Mouse (Mus musculus) heart, embryonic 15.5 days (tissue): ENCODE measurements around the gene Cpsf7. TPM values are rescaled to one million over a fixed set of nuclear protein-coding genes. Genes with fewer than 3 reads are reported as not detected.

ENCODE experiments used
- ATAC-seq: fragments of 200-750 bp; cut with Nextera tagmentation; replicated peaks from 2 replicates; pipeline ENCODE4 v1.8.0; 2017; ENCODE audit warnings: low read depth, moderate TSS enrichment; ENCODE audit not compliant: insufficient number of reproducible peaks, insufficient read depth, low FRiP score
- H3K27ac ChIP-seq: fragments of 300-500 bp; sonication (generic); 2 replicates; pipeline ENCODE4 v1.5.1; 2015; ENCODE audit warnings: mild to moderate bottlenecking, inconsistent platforms
- H3K27me3 ChIP-seq: fragments of 300-500 bp; sonication (generic); 2 replicates; pipeline ENCODE4 v1.6.1; 2015; ENCODE audit warnings: inconsistent platforms
- H3K36me3 ChIP-seq: fragments of 300-500 bp; sonication (generic); 2 replicates; pipeline ENCODE4 v1.6.1; 2015; ENCODE audit warnings: mild to moderate bottlenecking, inconsistent platforms
- H3K4me1 ChIP-seq: fragments of 300-500 bp; sonication (generic); replicated peaks from 2 replicates; pipeline ENCODE4 v1.6.1; 2015; ENCODE audit warnings: inconsistent platforms
- H3K4me2 ChIP-seq: fragments of 300-500 bp; sonication (generic); 2 replicates; pipeline ENCODE4 v1.6.1; 2015; ENCODE audit warnings: inconsistent platforms, mild to moderate bottlenecking, moderate library complexity
- H3K4me3 ChIP-seq: fragments of 300-500 bp; sonication (generic); 2 replicates; pipeline ENCODE4 v1.5.1; 2015; ENCODE audit warnings: mild to moderate bottlenecking, inconsistent platforms
- H3K9ac ChIP-seq: fragments of 300-500 bp; sonication (generic); 2 replicates; pipeline ENCODE4 v1.6.1; 2015; ENCODE audit warnings: mild to moderate bottlenecking, inconsistent platforms
- H3K9me3 ChIP-seq: fragments of 300-500 bp; sonication (generic); replicated peaks from 2 replicates; pipeline ENCODE4 v1.6.1; 2016; ENCODE audit warnings: inconsistent platforms
- WGBS: fragments of 180-500 bp; shearing (Covaris S2); methylation state at CpG from one replicate; pipeline ENCODE4 v1.1.7; 2015; ENCODE audit warnings: mixed read lengths; 5-methylcytosine and 5-hydroxymethylcytosine counted together
- polyA plus RNA-seq: library from polyadenylated mRNA; unstranded; fragments of >200 nt; fragmentation: Nextera tagmentation; extraction: Ambion mirVana; gene quantifications from 2 replicates; pipeline ENCODE4 v1.2.1, GENCODE M21; 2015

Cpsf7 gene
- polyA plus RNA-seq: 23.4 and 30.4 TPM in 2 replicates

DNA sequence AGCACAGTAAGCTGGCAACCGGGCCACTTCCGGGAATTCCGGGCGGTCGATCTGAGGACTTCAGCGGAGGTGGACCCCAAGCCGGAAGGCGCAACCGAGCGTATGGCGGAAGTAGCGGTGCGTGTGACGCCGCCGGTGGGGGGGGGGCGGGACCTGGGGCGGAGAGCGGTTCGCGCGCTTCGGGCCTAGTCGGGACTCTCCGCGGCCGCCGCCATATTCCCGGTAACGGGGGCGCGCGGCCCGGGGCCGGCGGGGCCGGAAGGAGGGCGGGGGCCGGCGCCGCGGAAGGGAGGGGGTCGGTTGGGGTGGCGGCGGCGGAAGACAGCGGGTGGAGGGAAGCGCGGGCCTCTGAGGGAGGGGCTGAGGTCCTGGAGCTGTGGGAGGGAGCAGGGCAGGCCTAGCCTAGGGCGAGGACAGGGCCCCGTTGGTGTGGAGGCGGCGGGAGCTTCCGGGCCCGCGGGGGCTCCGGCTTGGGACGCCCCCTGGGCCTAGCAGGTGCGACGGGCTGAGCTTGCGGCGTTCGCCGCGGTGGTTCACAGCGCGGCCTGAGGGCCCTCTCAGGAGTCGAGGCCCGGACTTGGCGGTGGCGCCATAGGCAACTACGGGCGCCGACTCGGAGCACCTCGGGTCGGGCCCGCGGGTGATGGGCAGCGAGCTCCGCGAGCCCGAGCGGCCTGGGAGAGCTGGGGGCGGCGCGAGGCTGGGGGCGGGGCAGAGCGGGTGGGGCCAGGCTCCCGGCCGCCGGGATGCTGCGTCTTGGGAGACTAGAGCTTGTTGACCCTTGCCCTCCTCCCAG is at the start of gene Cpsf7:
TSS of gene Cpsf7 (plus strand) at position 161 of the 796 bp plus-strand sequence.
- peaks cover 18% of the 10 kb centered on the region for H3K36me3 ChIP-seq
- ATAC-seq: peak; percentile 92
- H3K27me3 ChIP-seq: no peaks in the 10 kb centered on the region
- peak within 1 kb of the TSS; percentile 61 for H3K4me2 ChIP-seq
- peak within 1 kb of the TSS; percentile 99 for H3K9ac ChIP-seq
- peak within 1 kb of the TSS; percentile 100 for H3K27ac ChIP-seq
- peaks cover 32% of the 10 kb centered on the region for H3K4me1 ChIP-seq
- H3K4me3 ChIP-seq: peak within 1 kb of the TSS; percentile 100
- WGBS: under 1% methylated on average over 82 of the region's 93 CpGs
- H3K9me3 ChIP-seq: no peaks in the 10 kb centered on the region

DNA sequence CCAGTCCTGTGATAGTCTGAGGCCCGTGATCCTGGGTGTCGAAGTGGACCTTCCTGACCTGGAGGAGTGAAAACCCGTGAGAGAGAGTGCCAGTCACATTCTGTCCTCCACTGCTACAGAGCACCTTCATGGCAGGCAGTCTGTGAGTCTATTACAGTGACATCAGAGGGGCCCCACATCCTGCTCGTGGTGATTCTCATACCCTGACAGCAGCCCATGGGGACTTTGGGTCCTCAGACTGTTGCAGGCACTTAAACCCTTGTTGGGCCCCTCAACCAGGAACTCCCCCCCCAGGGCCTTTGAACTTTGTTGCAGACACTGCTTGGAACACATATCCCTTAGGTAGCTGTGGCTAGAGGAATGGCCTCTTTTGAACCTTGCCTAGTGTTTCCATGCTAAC is 45.5 kb upstream of the Cpsf7 start:
- H3K27ac ChIP-seq: no peak overlapping the region
- peaks cover 10% of the 10 kb centered on the region for H3K4me1 ChIP-seq
- ATAC-seq: no peak
- H3K9ac ChIP-seq: no peak overlapping the region
- peaks cover 58% of the 10 kb centered on the region for H3K27me3 ChIP-seq
- no peaks in the 10 kb centered on the region for H3K36me3 ChIP-seq
- H3K4me3 ChIP-seq: no peak overlapping the region
- H3K9me3 ChIP-seq: no peaks in the 10 kb centered on the region
- 39% methylated on average over 4 of the region's 4 CpGs for WGBS
- no peak overlapping the region for H3K4me2 ChIP-seq

DNA sequence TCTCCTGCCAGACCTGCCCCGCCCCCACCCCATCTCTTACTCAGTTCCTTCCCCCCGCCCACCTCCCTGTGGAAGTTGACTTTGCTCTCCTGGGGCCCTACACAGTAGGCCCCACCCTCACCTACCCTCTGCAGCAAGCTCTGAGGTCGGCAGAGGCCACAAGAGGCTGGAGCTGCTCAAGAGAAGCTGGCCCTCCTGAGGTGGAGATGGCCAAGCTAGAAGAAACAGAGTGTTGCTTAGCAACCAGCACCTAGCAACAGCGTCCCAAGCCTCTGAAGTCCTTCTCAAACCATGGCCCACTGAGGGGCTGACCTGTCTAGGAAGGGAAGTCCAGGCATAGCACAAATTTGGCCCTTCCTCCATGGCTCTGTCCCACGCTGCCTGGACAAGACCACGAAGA is 42.4 kb upstream of the Cpsf7 start, which contains the start of gene Ppp1r32:
TSS of gene Ppp1r32 (minus strand) at position 226 of the 400 bp plus-strand sequence.
- peaks cover 10% of the 10 kb centered on the region for H3K4me1 ChIP-seq
- H3K27me3 ChIP-seq: peaks cover 55% of the 10 kb centered on the region
- H3K4me2 ChIP-seq: no peak within 1 kb of the TSS
- H3K27ac ChIP-seq: no peak within 1 kb of the TSS
- no peak within 1 kb of the TSS for H3K9ac ChIP-seq
- 31% methylated on average over 6 of the region's 6 CpGs for WGBS
- no peak for ATAC-seq
- H3K9me3 ChIP-seq: no peaks in the 10 kb centered on the region
- no peaks in the 10 kb centered on the region for H3K36me3 ChIP-seq
- no peak within 1 kb of the TSS for H3K4me3 ChIP-seq

DNA sequence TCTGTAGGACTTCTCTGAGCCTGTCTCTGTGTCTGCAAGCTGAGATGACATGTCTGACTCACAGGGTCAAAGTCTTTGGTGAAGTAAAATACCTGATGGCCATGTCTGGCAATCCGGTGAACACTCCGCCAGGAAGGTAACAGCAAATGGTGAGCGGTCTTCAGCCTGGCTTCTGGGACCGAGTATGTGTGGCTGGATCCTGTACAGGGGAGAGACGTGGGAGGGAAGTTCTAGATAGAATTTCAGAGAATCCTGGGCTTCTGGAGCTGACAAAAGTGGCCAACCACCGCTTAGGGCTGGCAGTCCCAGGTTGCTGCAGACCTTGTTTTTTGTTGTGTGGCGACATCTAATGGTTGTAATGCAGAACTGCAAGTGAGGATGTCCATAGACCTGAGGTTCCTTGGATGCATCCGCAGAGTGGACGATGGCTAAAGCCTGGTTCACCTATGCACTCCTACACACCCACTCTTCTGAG is 38.8 kb upstream of the Cpsf7 start:
- no peaks in the 10 kb centered on the region for H3K9me3 ChIP-seq

GRCm38 (mm10) chr19:10495670-10496069 is 29.4 kb upstream of the Cpsf7 start:
- Histone ChIP-seq H3K9ac (no peak overlapping the region), H3K27ac (no peak overlapping the region), H3K27me3 (peaks cover 10% of the 10 kb centered on the region), H3K9me3 (no peaks in the 10 kb centered on the region), H3K4me2 (no peak overlapping the region), H3K36me3 (peaks cover 4% of the 10 kb centered on the region; the same call in 1 of the 2 replicates), H3K4me1 (peaks cover 10% of the 10 kb centered on the region), H3K4me3 (no peak overlapping the region)
- ATAC-seq: no peak
- 93% methylated on average over 1 of the region's 1 CpGs for WGBS

More for the DNA sequence above, 38.8 kb upstream of the Cpsf7 start:
- Histone ChIP-seq H3K4me1 (peaks cover 10% of the 10 kb centered on the region), H3K4me3 (no peak overlapping the region), H3K9ac (no peak overlapping the region), H3K27me3 (peaks cover 57% of the 10 kb centered on the region), H3K4me2 (no peak overlapping the region), H3K36me3 (no peaks in the 10 kb centered on the region), H3K27ac (no peak overlapping the region)
- no peak for ATAC-seq
- WGBS: 19% methylated on average over 9 of the region's 9 CpGs

DNA sequence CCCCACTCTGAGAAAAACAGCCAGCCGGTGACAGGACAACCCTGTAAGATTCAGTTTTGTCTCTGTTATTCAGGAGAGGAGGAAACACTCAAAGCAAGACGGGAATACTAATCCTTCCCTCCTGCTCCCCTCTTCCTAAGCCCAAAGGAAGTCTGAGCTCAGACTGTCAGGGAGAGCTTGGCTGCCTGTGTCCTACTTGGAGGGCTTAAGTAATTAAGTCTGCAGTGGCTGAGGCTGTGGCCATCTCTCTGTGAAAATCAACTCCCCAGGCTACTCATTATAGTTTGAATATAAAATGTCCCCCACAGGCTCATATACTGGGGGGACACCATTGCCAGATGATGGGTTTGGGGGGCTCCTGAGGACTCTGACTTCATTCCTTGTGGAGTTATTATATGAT is 28.1 kb upstream of the Cpsf7 start:
- no peak overlapping the region for H3K4me3 ChIP-seq
- WGBS: 57% methylated on average over 2 of the region's 2 CpGs
- H3K36me3 ChIP-seq: peaks cover 17% of the 10 kb centered on the region
- H3K4me1 ChIP-seq: peaks cover 10% of the 10 kb centered on the region
- H3K9me3 ChIP-seq: no peaks in the 10 kb centered on the region
- no peak overlapping the region for H3K9ac ChIP-seq
- no peak for ATAC-seq
- H3K4me2 ChIP-seq: no peak overlapping the region
- H3K27me3 ChIP-seq: peaks cover 4% of the 10 kb centered on the region; the same call in 1 of the 2 replicates
- no peak overlapping the region for H3K27ac ChIP-seq

DNA sequence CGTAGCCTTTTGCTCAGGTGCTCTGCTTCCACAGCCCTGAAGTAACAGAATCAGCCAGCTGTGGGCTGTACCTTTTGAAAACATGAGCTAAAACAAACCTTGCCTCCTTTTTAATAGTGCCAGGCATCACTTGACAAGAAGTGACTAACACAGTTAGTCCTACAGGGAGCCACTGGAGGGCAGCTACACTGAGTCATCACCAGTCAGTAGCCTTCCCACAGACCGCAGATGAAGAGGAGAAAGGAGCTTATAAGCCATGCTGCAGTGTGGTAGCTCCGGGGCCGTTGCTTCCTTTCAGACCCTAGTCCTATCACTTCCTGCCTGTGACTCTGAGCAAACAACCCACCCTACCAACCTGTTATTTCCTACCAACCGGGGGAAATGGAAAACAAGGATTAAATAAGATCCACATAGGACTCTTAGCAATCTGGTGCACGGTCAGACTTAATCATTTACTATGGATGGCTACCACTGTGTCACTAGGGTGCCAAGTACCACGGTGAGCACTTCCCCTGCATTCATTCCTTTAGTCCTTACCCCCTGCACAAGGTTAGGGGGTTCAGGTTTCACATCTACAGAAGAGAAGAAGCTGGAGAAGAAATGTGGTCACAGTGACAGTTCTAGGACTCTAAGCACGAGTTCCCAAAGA is 27.4 kb upstream of the Cpsf7 start:
- no peak overlapping the region for H3K9ac ChIP-seq
- H3K27me3 ChIP-seq: peaks cover 4% of the 10 kb centered on the region; the same call in 1 of the 2 replicates
- peaks cover 3% of the 10 kb centered on the region for H3K4me1 ChIP-seq
- H3K9me3 ChIP-seq: no peaks in the 10 kb centered on the region
- no peak overlapping the region for H3K4me2 ChIP-seq
- no peak overlapping the region for H3K4me3 ChIP-seq
- no peak for ATAC-seq
- WGBS: 45% methylated on average over 8 of the region's 8 CpGs
- H3K36me3 ChIP-seq: peaks cover 19% of the 10 kb centered on the region
- H3K27ac ChIP-seq: no peak overlapping the region

DNA sequence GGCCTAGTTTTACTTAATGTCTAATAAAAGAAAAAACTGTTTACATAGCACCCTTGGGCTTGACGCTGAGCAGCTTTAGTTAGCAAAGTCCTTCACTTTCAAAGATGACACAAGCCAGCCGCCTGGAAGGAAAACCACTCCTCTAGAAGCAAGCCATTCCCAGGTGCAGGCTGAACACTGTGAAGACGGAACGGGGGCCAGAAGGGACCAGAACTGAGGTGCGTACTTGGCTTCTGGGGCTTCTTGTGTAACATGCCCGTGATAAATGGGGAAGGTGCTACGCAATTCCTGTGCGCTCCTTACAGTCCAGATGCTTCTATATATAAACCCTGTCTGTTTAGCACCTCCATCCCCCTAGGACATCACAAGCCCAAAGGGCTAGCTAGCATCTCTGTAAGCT is 24.5 kb upstream of the Cpsf7 start:
- 78% methylated on average over 8 of the region's 8 CpGs for WGBS
- no peak for ATAC-seq

GRCm38 (mm10) chr19:10502571-10502970 is 22.5 kb upstream of the Cpsf7 start:
- no peaks in the 10 kb centered on the region for H3K9me3 ChIP-seq
- no peak overlapping the region for H3K9ac ChIP-seq
- no peak overlapping the region for H3K4me2 ChIP-seq
- H3K36me3 ChIP-seq: peaks cover 41% of the 10 kb centered on the region
- no peak for ATAC-seq
- no peak overlapping the region for H3K27ac ChIP-seq
- no peaks in the 10 kb centered on the region for H3K27me3 ChIP-seq
- WGBS: 11% methylated on average over 4 of the region's 4 CpGs
- H3K4me3 ChIP-seq: no peak overlapping the region
- no peaks in the 10 kb centered on the region for H3K4me1 ChIP-seq

More for the DNA sequence above, 24.5 kb upstream of the Cpsf7 start:
- Histone ChIP-seq H3K36me3 (peaks cover 35% of the 10 kb centered on the region), H3K4me1 (no peaks in the 10 kb centered on the region), H3K4me3 (no peak overlapping the region), H3K9me3 (no peaks in the 10 kb centered on the region), H3K27ac (no peak overlapping the region), H3K27me3 (no peaks in the 10 kb centered on the region), H3K4me2 (no peak overlapping the region), H3K9ac (no peak overlapping the region)

DNA sequence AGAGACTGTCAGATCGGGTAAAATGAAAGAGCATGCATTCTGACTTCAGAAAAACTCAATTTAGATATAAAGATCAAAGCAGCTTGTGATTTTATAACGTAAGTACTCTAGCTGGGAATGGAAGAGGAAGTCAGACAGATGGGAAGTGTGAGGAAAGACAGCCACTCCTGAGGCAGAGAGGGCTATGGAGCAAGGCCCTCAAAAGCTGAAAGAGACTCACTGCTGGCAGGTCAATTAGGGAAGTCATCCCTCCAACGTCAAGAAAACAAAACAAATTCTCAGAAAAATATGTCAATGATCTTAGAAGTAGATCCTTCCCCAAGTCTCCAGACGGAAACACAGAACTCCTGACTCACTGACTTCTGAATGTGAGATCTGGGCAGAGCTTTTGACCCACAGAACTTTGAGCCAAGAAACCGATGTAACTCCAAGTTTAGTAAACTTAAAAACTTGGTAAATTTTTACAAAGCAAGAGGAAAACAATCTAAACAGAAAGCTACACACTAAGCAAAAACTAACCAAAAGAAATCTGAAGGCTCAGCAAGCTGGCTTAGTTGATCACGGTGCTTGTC is 14.2 kb upstream of the Cpsf7 start:
- 73% methylated on average over 6 of the region's 6 CpGs for WGBS
- ATAC-seq: no peak
- Histone ChIP-seq H3K4me2 (no peak overlapping the region), H3K27ac (no peak overlapping the region), H3K27me3 (no peaks in the 10 kb centered on the region), H3K9me3 (no peaks in the 10 kb centered on the region), H3K4me1 (no peaks in the 10 kb centered on the region), H3K4me3 (no peak overlapping the region), H3K36me3 (peaks cover 21% of the 10 kb centered on the region), H3K9ac (no peak overlapping the region)

DNA sequence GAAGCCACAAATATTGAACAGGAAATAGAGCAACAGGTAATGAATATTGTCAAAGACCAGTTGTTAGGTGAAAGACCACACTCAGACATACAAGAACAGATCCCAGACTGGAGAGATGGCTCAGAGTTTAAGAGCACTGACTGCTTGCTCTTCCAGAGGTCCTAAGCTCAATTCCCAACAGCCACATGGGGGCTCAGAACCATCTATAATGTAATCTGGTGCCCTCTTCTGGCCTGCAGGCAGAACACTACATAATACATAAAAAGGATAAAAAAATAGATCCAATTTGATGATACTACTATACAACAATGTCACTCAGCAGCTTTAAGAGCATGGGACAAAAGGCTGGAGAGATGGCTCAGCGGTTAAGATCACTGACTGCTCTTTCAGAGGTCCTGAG is 4.7 kb upstream of the Cpsf7 start:
- H3K4me3 ChIP-seq: no peak overlapping the region
- no peak overlapping the region for H3K27ac ChIP-seq
- H3K36me3 ChIP-seq: peaks cover 23% of the 10 kb centered on the region
- no peak overlapping the region for H3K9ac ChIP-seq
- no peak for ATAC-seq
- no peak overlapping the region for H3K4me2 ChIP-seq
- WGBS: 37% methylated on average over 1 of the region's 1 CpGs
- H3K27me3 ChIP-seq: no peaks in the 10 kb centered on the region
- H3K4me1 ChIP-seq: peaks cover 12% of the 10 kb centered on the region
- H3K9me3 ChIP-seq: no peaks in the 10 kb centered on the region
